Mouse (Mus musculus): ENCODE results near the gene Gm9999. TPM values are rescaled to one million over a fixed set of nuclear protein-coding genes. Genes with fewer than 3 reads are reported as not detected.

Gm9999 gene
- total RNA-seq (2015) (not detected in 2 replicates), total RNA-seq (2017) (not detected in 2 replicates)

GRCm38 (mm10) chr7:46983280-46983679, at the start of gene Gm9999:
Gm9999 (plus strand) TSS chr7:46983580.
- no peak for ATAC-seq (replicated peaks; ENCODE audit: poor library complexity)

GRCm38 (mm10) chr7:46934788-46935187, 48.6 kb upstream of the Gm9999 start:
- peak; percentile 63 for ATAC-seq (replicated peaks; ENCODE audit: poor library complexity)

- ATAC-seq (replicated peaks; ENCODE audit: poor library complexity): peak; percentile 95
These were observed 47.5 kb upstream of the Gm9999 start for GRCm38 (mm10) chr7:46935847-46936246.

GRCm38 (mm10) chr7:46957831-46958691, 25.3 kb upstream of the Gm9999 start, which contains the start of gene Uevld:
Uevld (minus strand) TSS chr7:46958527.
- ATAC-seq (replicated peaks; ENCODE audit: poor library complexity): peak; percentile 90

DNA sequence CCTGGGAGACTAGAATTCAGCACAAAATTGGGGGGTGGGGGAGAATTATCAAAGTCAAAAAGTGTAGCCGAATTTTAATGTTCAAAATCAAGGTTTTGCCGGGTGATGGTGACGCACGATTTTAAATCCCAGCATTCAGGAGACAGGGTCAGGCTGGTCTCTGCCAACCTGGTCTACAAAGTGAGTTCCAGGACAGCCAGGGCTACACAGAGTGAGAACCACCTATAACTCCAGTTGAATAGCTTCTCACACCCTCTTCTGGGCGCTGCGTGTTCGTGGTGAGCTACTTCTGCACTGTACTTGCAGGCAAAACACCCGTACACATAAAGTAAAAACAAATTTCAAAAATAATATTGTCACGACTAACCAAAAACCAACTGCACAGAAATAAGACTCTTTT, 24.5 kb upstream of the Gm9999 start:
- no peak for ATAC-seq (replicated peaks; ENCODE audit: poor library complexity)

DNA sequence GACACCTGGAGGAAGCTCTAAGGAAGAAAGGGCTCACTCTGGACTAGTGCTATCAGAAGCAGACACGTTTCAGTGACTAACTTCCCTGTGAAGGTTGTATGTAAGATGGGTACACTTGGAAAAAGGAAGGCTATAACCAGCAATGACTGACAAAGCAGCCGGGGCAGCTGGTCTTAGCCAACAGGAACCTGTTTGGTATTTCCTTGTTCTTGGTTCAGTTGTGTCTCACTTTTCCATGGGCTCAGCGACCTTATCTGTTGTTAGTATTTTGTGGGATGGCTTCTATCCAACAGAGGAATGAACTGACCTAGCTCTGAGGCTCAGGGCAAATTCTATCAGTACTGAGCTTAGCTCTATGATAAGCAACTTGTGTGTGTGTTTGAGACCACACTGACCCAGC, 22.4 kb upstream of the Gm9999 start:
- ATAC-seq (replicated peaks; ENCODE audit: poor library complexity): no peak

DNA sequence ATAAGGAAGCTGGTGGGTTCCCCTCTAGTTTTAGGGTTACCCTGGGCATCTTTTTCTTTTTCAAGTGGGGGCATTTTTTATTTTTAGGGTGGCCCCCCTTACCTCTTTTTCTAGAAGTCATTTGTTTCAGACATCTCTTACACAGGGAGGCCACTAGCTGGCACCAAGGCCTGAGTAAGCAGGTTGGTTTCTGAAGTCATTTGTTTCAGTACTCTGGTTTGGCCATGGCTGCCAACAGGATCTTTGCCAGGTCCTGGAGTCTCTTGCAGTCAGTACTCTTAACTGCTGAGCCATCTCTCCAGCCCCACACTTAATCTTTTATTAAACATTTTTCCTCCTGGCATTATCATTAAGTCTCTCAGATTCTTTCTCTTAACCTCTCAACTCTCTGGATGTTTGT, 21.2 kb upstream of the Gm9999 start:
- ATAC-seq (replicated peaks; ENCODE audit: poor library complexity): no peak

GRCm38 (mm10) chr7:46962806-46963618, 20.4 kb upstream of the Gm9999 start:
- ATAC-seq (replicated peaks; ENCODE audit: poor library complexity): peak; percentile 83

GRCm38 (mm10) chr7:46964070-46964469, 19.3 kb upstream of the Gm9999 start:
- ATAC-seq (replicated peaks; ENCODE audit: poor library complexity): peak; percentile 49

GRCm38 (mm10) chr7:46969898-46970297, 13.5 kb upstream of the Gm9999 start:
- peak; percentile 63 for ATAC-seq (replicated peaks; ENCODE audit: poor library complexity)

- ATAC-seq (replicated peaks; ENCODE audit: poor library complexity): 0 out of 2 replicates have a peak, but pooled peaks have one; percentile 17
These were observed 8.7 kb upstream of the Gm9999 start for GRCm38 (mm10) chr7:46974648-46975047.

DNA sequence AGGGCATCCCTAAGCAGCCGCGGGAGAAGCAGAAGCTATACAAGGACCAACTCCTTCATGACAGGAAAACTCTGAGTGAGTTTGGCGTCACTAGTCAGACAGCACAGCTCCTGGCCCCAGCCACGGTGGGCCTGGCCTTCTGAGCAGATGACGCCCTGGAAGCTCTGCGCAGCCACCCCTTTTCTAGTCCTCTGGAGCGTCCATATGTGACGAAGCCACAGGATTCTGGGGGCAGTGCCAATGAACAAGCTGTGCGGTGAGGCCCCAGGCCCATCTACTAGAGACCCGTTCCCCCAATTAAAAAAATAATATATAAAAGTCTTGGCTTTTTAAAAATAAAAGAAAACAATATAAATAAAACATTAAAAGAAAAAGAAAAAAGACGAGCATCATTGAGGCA, 7.9 kb upstream of the Gm9999 start:
- ATAC-seq (replicated peaks; ENCODE audit: poor library complexity): no peak

DNA sequence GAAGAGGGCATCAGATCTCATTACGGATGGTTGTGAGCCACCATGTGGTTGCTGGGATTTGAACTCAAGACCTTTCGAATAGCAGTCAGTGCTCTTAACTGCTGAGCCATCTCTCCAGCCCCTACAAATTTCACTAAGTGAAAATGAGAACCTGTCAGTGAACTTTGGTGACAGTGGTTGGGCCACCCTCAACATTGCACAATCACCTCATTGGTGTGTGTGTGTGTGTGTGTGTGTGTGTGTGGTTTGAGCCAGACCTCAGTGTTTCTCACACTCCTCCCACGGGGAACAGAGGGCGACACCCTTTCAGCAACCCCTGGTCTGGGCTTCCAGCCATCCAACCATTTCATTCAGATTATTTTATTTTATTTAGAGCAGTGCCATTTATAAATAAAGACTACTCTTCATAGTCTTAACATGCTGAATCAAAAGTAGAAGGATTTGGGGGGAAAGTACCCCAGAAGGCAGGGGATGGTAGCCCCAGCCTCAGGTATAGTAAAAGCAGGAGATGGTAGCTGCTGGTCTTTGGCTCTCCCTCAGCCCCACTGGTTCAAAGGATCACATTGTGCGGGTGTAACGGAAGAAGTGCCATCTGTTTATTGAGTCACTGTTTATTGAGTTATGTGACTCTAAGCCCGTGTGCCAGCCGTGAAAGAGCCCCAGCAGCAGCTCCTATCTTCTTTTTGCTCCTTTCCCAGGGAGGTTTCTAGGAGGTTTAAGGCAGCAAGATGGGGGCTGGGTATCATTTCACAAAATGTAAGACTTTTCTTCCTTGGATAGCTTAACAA, 2.5 kb downstream of the Gm9999 start:
- peak; percentile 94 for ATAC-seq (replicated peaks; ENCODE audit: poor library complexity)

GRCm38 (mm10) chr7:46986646-46987045, 3.3 kb downstream of the Gm9999 start:
- ATAC-seq (replicated peaks; ENCODE audit: poor library complexity): peak; percentile 40

DNA sequence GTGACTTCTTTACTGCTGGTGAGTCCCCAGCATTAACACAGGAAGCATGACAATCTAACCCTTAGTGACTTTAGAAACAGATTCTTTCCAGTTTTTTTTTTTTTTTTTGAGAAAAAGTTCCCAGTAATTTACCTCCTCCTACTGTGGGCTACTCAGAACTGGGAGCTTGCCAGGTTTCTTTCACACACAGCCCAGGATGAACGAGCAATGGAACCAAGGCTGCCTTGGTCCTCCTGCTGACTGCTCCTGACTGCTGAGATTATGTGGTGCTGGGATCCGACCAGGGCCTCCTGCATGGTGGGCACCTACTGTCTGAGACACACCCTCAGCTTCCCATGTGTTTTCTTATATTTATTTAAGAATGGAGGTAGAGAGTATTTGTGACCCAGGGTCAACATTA, 3.7 kb downstream of the Gm9999 start:
- ATAC-seq (replicated peaks; ENCODE audit: poor library complexity): no peak

DNA sequence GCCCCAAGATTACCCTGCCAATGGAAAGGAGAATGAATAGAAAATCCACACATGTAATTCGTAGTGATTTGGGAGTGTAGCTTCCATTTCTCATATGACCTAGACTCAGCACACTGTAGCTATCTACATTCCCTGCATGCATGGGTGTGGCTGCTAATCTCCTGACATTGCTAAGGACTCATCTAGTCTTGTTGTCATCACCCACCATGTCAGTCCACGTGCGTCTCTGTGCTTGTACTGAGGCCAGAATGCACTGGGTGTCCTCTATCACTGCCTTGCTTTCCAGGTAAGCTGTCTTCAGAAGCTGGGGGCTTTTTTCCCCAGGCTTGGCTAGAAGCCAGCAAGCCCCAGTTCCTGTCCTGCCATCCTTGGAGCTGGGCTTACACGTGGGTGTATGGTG, 6.0 kb downstream of the Gm9999 start:
- peak; percentile 36; the same call in 1 of the 2 replicates for ATAC-seq (replicated peaks; ENCODE audit: poor library complexity)

GRCm38 (mm10) chr7:46993079-46993478, 9.7 kb downstream of the Gm9999 start:
- ATAC-seq (replicated peaks; ENCODE audit: poor library complexity): 0 out of 2 replicates have a peak, but pooled peaks have one; percentile 10

DNA sequence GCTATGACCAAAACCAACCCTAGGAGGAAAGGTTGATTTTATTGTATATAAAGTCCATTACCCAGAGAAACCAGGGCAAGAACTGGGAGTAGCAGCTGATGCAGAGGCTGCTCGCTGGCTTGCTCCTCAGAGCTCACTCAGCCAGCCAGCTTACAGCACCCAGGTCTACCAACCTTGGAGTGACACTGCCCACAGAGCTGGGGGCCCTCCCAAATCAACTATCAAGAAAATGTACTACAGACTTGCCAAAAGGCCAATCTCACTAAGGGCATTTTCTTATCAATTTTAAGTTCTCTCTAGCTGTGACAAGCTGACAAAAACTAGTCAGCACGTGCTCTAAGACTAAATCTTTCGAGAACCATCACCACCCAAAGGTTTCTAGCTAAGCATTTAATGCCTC, 12.2 kb downstream of the Gm9999 start:
- ATAC-seq (replicated peaks; ENCODE audit: poor library complexity): no peak; the same call in 1 of the 2 replicates

DNA sequence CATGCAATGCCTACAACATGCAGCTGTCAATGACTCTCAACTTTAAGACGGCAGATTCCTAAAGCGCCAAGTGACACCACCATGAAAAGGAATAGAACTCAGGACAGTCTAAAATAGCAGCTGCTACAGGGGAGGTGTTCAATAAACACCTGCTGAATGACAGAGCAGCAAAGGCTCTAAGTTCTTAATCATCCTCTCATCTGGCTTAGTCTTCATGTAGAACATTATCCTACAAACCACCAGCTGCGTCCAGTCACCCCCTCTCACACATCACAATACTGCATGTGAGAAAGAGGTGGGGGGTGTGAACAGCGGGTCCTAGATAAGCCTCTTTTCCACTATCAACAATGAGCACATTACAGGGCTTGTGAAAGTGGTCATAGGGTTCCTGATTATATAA, 13.6 kb downstream of the Gm9999 start:
- ATAC-seq (replicated peaks; ENCODE audit: poor library complexity): peak; percentile 77

GRCm38 (mm10) chr7:46997644-46998395, 14.4 kb downstream of the Gm9999 start:
- ATAC-seq (replicated peaks; ENCODE audit: poor library complexity): no peak
